Mouse (Mus musculus): ENCODE measurements at regions not wholly inside any gene's neighbourhood (a gene's known extent, or its start where the extent isn't known, plus 50 kb on each side); places are given as distances from the start of the nearest gene placed in this dataset.

- Histone ChIP-seq H3K4me2 (ENCODE audit: low read length) (no peak overlapping the region), H3K27ac (ENCODE audit: low read length) (no peak overlapping the region), H3K4me1 (ENCODE audit: control insufficient read depth, insufficient read depth, low read length) (peaks cover 3% of the 10 kb centered on the region; the same call in 1 of the 2 replicates), H3K36me3 (ENCODE audit: control insufficient read depth, insufficient read depth, low read length) (no peaks in the 10 kb centered on the region), H3K9me3 (replicated peaks; ENCODE audit: control insufficient read depth, low read length, poor library complexity, severe bottlenecking) (no peaks in the 10 kb centered on the region), H3K9ac (ENCODE audit: low read depth, low read length) (no peak overlapping the region), H3K4me3 (ENCODE audit: low read depth, low read length) (no peak overlapping the region), H3K27me3 (ENCODE audit: control insufficient read depth, insufficient read depth, low read depth, low read length) (no peaks in the 10 kb centered on the region)
- 9% methylated on average over 4 of the region's 4 CpGs for WGBS
- ATAC-seq, result no peak
These were observed 281.0 kb upstream of the Gm6657 start for GRCm38 (mm10) chr12:77912863-77913554.

DNA sequence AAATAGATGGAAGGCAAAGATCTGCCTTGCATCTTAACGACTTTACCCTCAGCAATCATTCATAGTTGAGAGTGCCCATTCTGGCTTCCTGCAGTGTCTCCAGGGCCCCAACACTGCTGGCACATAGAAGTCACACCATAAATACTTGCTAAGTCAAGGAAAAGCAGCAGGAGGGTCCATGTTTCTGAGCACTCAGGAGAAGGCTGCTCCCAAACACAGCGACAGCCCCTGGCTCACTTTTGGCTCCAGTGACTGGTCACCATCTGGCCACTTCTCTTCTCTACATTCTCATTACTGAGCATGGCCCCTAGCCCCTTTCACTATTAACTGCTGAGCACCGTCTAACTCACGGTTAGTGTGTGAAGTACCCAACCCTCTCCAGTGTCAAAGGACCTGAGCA is 265.3 kb upstream of the Gm6657 start:
- H3K27me3 ChIP-seq (ENCODE audit: control insufficient read depth, insufficient read depth, low read depth, low read length), result no peaks in the 10 kb centered on the region
- ATAC-seq, result no peak

DNA sequence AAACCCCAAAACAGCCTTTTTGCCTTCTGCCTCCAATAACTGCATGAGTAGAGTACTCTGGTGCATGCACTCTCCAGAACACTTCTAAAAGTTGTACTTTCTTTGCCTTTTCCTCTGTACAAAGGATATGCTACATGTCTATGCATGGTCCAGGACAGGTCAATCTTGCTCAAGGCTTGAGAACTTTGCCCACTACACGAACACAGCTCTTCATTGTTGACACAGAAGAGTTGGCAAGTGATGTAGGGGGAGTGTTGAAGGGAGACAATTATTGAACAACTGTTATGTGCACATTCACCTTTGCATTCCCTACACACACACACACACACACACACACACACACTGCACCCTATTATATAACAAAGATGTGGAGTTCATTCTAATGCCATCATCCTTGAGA is 264.5 kb upstream of the Gm6657 start:
- Histone ChIP-seq H3K27me3 (ENCODE audit: control insufficient read depth, insufficient read depth, low read depth, low read length) (no peaks in the 10 kb centered on the region), H3K9ac (ENCODE audit: low read depth, low read length) (no peak overlapping the region), H3K9me3 (replicated peaks; ENCODE audit: control insufficient read depth, low read length, poor library complexity, severe bottlenecking) (no peaks in the 10 kb centered on the region), H3K4me3 (ENCODE audit: low read depth, low read length) (no peak overlapping the region), H3K36me3 (ENCODE audit: control insufficient read depth, insufficient read depth, low read length) (no peaks in the 10 kb centered on the region), H3K4me1 (ENCODE audit: control insufficient read depth, insufficient read depth, low read length) (no peaks in the 10 kb centered on the region), H3K4me2 (ENCODE audit: low read length) (no peak overlapping the region), H3K27ac (ENCODE audit: low read length) (no peak overlapping the region)
- WGBS, result 90% methylated on average over 1 of the region's 1 CpGs
- no peak for ATAC-seq

More for the DNA sequence above, 265.3 kb upstream of the Gm6657 start:
- Histone ChIP-seq H3K4me3 (ENCODE audit: low read depth, low read length) (no peak overlapping the region), H3K9me3 (replicated peaks; ENCODE audit: control insufficient read depth, low read length, poor library complexity, severe bottlenecking) (no peaks in the 10 kb centered on the region), H3K4me1 (ENCODE audit: control insufficient read depth, insufficient read depth, low read length) (no peaks in the 10 kb centered on the region), H3K9ac (ENCODE audit: low read depth, low read length) (no peak overlapping the region), H3K4me2 (ENCODE audit: low read length) (no peak overlapping the region), H3K27ac (ENCODE audit: low read length) (no peak overlapping the region), H3K36me3 (ENCODE audit: control insufficient read depth, insufficient read depth, low read length) (no peaks in the 10 kb centered on the region)
- WGBS, result 56% methylated on average over 4 of the region's 4 CpGs

DNA sequence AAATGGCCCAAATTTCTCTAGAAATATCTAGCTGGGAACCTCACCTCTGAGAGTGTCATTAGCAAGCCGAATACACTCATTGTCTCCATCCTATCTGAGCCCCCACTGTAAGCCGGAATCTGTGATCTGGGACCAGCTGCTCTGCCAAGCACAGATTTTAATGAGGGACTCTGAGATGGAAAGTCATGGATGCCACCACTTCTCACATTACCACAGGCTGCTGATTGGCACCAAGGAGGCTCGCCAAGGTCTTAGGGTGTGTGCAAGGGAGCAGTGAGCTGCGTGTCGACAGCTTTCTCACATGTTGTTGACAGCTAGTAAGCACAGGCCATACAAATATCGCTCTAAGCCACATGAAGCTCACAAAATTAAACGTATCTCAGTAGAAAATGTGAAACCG is 250.1 kb upstream of the Gm6657 start:
- Histone ChIP-seq H3K4me3 (ENCODE audit: low read depth, low read length) (no peak overlapping the region), H3K36me3 (ENCODE audit: control insufficient read depth, insufficient read depth, low read length) (no peaks in the 10 kb centered on the region), H3K4me1 (ENCODE audit: control insufficient read depth, insufficient read depth, low read length) (no peaks in the 10 kb centered on the region), H3K9me3 (replicated peaks; ENCODE audit: control insufficient read depth, low read length, poor library complexity, severe bottlenecking) (no peaks in the 10 kb centered on the region), H3K9ac (ENCODE audit: low read depth, low read length) (no peak overlapping the region), H3K27me3 (ENCODE audit: control insufficient read depth, insufficient read depth, low read depth, low read length) (no peaks in the 10 kb centered on the region), H3K27ac (ENCODE audit: low read length) (no peak overlapping the region), H3K4me2 (ENCODE audit: low read length) (no peak overlapping the region)
- WGBS, result 63% methylated on average over 8 of the region's 8 CpGs
- ATAC-seq, result peak; percentile 32; the same call in 1 of the 2 replicates

DNA sequence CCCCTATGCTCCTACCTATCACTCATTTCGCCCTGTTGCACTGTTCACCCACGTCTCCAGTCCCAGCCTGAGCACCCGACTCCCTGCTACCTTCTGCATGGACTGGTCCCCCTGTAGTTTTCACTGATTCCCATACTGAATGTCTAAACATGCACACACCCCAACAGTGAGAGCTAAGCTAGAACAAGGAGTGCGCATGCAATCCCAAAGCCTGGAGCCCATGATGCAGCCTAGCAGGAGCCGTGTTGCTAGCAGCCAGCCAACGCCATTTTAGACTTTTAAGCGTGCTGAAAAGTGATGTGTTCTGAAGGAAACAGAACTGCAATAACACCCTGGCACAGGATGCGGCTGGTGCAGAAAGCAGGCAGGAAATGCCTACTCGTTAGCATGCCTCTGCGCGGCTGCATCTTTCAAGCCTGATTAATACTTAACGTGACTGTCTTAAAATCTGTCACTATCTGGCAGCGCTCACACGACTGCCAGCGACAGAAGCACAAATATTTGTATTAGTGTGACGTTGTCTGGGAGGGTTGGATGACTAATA is 244.5 kb upstream of the Gm6657 start:
- 33% methylated on average over 16 of the region's 16 CpGs for WGBS
- peak overlapping the region; percentile 57 for H3K4me2 ChIP-seq (ENCODE audit: low read length)
- H3K4me1 ChIP-seq (ENCODE audit: control insufficient read depth, insufficient read depth, low read length), result peaks cover 10% of the 10 kb centered on the region
- H3K9me3 ChIP-seq (replicated peaks; ENCODE audit: control insufficient read depth, low read length, poor library complexity, severe bottlenecking), result no peaks in the 10 kb centered on the region
- no peaks in the 10 kb centered on the region for H3K36me3 ChIP-seq (ENCODE audit: control insufficient read depth, insufficient read depth, low read length)
- H3K27me3 ChIP-seq (ENCODE audit: control insufficient read depth, insufficient read depth, low read depth, low read length), result no peaks in the 10 kb centered on the region
- peak overlapping the region; percentile 25 for H3K4me3 ChIP-seq (ENCODE audit: low read depth, low read length)
- H3K27ac ChIP-seq (ENCODE audit: low read length), result peak overlapping the region; percentile 69
- peak; percentile 51 for ATAC-seq
- H3K9ac ChIP-seq (ENCODE audit: low read depth, low read length), result peak overlapping the region; percentile 31

GRCm38 (mm10) chr12:77952492-77952891 is 241.6 kb upstream of the Gm6657 start:
- Histone ChIP-seq H3K4me3 (ENCODE audit: low read depth, low read length) (no peak overlapping the region), H3K27ac (ENCODE audit: low read length) (no peak overlapping the region), H3K4me1 (ENCODE audit: control insufficient read depth, insufficient read depth, low read length) (peaks cover 10% of the 10 kb centered on the region), H3K36me3 (ENCODE audit: control insufficient read depth, insufficient read depth, low read length) (no peaks in the 10 kb centered on the region), H3K9me3 (replicated peaks; ENCODE audit: control insufficient read depth, low read length, poor library complexity, severe bottlenecking) (no peaks in the 10 kb centered on the region), H3K4me2 (ENCODE audit: low read length) (no peak overlapping the region), H3K9ac (ENCODE audit: low read depth, low read length) (no peak overlapping the region), H3K27me3 (ENCODE audit: control insufficient read depth, insufficient read depth, low read depth, low read length) (no peaks in the 10 kb centered on the region)
- WGBS, result 77% methylated on average over 2 of the region's 2 CpGs
- ATAC-seq, result no peak

DNA sequence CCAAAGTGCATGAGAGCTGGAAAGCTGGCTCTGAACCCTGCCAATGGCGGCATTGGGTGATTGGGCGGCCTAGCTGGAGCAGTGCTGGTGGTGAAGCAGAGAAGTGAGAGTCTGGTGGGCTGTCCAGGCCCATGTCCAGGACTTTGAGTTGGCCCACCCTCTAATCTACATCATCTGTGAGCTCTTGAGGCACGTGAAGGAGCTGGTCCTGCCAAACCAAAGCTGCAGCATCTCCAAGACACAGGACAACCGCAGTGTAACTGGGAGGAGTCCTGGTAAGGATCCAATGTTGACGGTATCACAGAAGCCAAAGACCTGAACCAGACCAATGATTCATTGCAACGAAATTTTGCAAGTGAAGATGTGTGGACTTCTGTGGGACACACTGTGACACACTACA is 231.4 kb upstream of the Gm6657 start:
- H3K27me3 ChIP-seq (ENCODE audit: control insufficient read depth, insufficient read depth, low read depth, low read length), result no peaks in the 10 kb centered on the region
- no peak overlapping the region for H3K4me2 ChIP-seq (ENCODE audit: low read length)
- no peak overlapping the region for H3K27ac ChIP-seq (ENCODE audit: low read length)
- no peaks in the 10 kb centered on the region for H3K36me3 ChIP-seq (ENCODE audit: control insufficient read depth, insufficient read depth, low read length)
- ATAC-seq, result no peak
- H3K9ac ChIP-seq (ENCODE audit: low read depth, low read length), result no peak overlapping the region
- no peaks in the 10 kb centered on the region for H3K9me3 ChIP-seq (replicated peaks; ENCODE audit: control insufficient read depth, low read length, poor library complexity, severe bottlenecking)
- no peaks in the 10 kb centered on the region for H3K4me1 ChIP-seq (ENCODE audit: control insufficient read depth, insufficient read depth, low read length)
- 85% methylated on average over 6 of the region's 6 CpGs for WGBS
- H3K4me3 ChIP-seq (ENCODE audit: low read depth, low read length), result no peak overlapping the region

DNA sequence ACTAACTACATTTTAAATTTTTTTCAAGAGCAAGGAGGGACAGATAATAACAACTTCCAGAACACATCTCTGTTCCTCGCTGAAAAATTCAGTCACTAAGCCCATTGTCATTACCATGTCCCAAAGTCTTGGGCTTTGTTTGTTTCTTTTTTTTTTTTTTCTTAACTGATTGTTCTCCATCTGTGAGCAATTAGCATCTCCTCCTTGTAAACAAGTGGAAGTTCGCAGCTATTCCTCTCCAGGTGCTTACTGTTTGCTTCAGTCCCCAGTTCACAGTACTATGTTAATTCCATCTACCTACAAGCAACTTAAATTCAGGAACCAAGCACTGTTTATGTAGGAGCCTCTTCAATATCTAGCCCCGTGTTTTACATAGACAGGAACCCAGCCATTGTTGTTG is 225.5 kb upstream of the Gm6657 start:
- Histone ChIP-seq H3K36me3 (ENCODE audit: control insufficient read depth, insufficient read depth, low read length) (no peaks in the 10 kb centered on the region), H3K27me3 (ENCODE audit: control insufficient read depth, insufficient read depth, low read depth, low read length) (no peaks in the 10 kb centered on the region), H3K27ac (ENCODE audit: low read length) (no peak overlapping the region), H3K4me1 (ENCODE audit: control insufficient read depth, insufficient read depth, low read length) (no peaks in the 10 kb centered on the region), H3K9ac (ENCODE audit: low read depth, low read length) (no peak overlapping the region), H3K4me2 (ENCODE audit: low read length) (no peak overlapping the region), H3K4me3 (ENCODE audit: low read depth, low read length) (no peak overlapping the region), H3K9me3 (replicated peaks; ENCODE audit: control insufficient read depth, low read length, poor library complexity, severe bottlenecking) (no peaks in the 10 kb centered on the region)
- no peak for ATAC-seq
- 67% methylated on average over 3 of the region's 3 CpGs for WGBS

DNA sequence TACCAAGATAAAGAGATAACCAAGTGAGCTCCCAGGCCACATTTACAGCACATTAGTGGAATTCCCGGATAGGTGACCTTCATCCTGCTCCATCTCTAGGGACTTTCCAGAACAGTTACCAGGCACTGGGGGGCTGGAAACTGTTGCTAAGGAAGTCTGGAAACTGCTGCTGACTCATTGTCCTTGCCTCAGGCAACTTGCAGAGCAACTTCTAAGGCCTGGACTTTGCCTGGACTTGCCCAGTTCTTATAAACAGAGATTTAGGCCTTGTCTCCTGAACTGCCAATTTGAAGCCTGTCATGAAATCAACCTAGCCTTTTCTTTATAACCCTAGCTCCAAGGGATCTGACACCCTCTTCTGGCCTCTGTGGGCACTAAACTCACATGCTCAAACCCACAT is 224.0 kb upstream of the Gm6657 start:
- H3K27ac ChIP-seq (ENCODE audit: low read length), result no peak overlapping the region
- WGBS, result 48% methylated on average over 1 of the region's 1 CpGs
- H3K36me3 ChIP-seq (ENCODE audit: control insufficient read depth, insufficient read depth, low read length), result no peaks in the 10 kb centered on the region
- H3K4me3 ChIP-seq (ENCODE audit: low read depth, low read length), result no peak overlapping the region
- no peaks in the 10 kb centered on the region for H3K27me3 ChIP-seq (ENCODE audit: control insufficient read depth, insufficient read depth, low read depth, low read length)
- ATAC-seq, result no peak
- no peak overlapping the region for H3K9ac ChIP-seq (ENCODE audit: low read depth, low read length)
- H3K4me1 ChIP-seq (ENCODE audit: control insufficient read depth, insufficient read depth, low read length), result no peaks in the 10 kb centered on the region
- no peaks in the 10 kb centered on the region for H3K9me3 ChIP-seq (replicated peaks; ENCODE audit: control insufficient read depth, low read length, poor library complexity, severe bottlenecking)
- H3K4me2 ChIP-seq (ENCODE audit: low read length), result no peak overlapping the region

All from midbrain, embryonic 16.5 days (tissue).